Mouse (Mus musculus): Measurements from ENCODE around the gene Tmem213.

GRCm38 (mm10) chr6:38164705-38165104 is 55.6 kb downstream of the Tmem213 start:
- no peak for TF ChIP-seq CTCF (IDR thresholded peaks at IDR 0.05 in 2 of 3, conservative IDR thresholded peaks at IDR 0.05 in 1 of 3; ENCODE audit: control insufficient read depth in 1 of 3, insufficient read depth in 1 of 3, low read depth in 2 of 3, low read length in 3 of 3, poor library complexity in 1 of 3, severe bottlenecking in 1 of 3)
- TF ChIP-seq MYB (IDR thresholded peaks at IDR 0.05; ENCODE audit: low read depth, low read length) = no peak
- TF ChIP-seq POLR2A (IDR thresholded peaks at IDR 0.05; ENCODE audit: control insufficient read depth in 1 of 2, insufficient read depth in 1 of 2, low read depth in 1 of 2, low read length in 2 of 2, poor library complexity in 1 of 2) = no peak
- TF ChIP-seq MEF2A (IDR thresholded peaks at IDR 0.05; ENCODE audit: extremely low read depth, insufficient replicate concordance, low read depth, low read length, poor library complexity, severe bottlenecking) = no peak
- no peak for TF ChIP-seq GATA1 (IDR thresholded peaks at IDR 0.05; ENCODE audit: low read depth, low read length)
- no peak for TF ChIP-seq KAT2A (conservative IDR thresholded peaks at IDR 0.05; ENCODE audit: low read depth, low read length)

Data from MEL (cell line).